Mouse (Mus musculus): ENCODE measurements around the gene Hydin. TPM values are rescaled to one million over a fixed set of nuclear protein-coding genes. Genes with fewer than 3 reads are reported as not detected.

Hydin gene
- polyA plus RNA-seq, 1 experiment from 2014 or later: 0.89 TPM

GRCm38 (mm10) chr8:110655827-110656226, 389.1 kb downstream of the Hydin start:
- no peaks in the 10 kb centered on the region for H3K9me3 ChIP-seq (replicated peaks)
- H3K27me3 ChIP-seq: no peaks in the 10 kb centered on the region
- no peak overlapping the region for H3K4me2 ChIP-seq (replicated peaks)
- H3K36me3 ChIP-seq: peaks cover 14% of the 10 kb centered on the region
- no peak overlapping the region for H3K27ac ChIP-seq (replicated peaks)
- no peaks in the 10 kb centered on the region for H3K4me1 ChIP-seq
- no peak for ATAC-seq (ENCODE audit: insufficient number of reproducible peaks, low FRiP score, low TSS enrichment, low read depth)
- H3K9ac ChIP-seq: no peak overlapping the region
- WGBS: 72% methylated on average over 1 of the region's 1 CpGs
- no peak overlapping the region for H3K4me3 ChIP-seq (replicated peaks)

- Histone ChIP-seq H3K27me3 (no peaks in the 10 kb centered on the region), H3K4me1 (0 out of 2 replicates have a peak, but pooled peaks cover under 1% of the 10 kb centered on the region), H3K9ac (no peak overlapping the region), H3K4me2 (replicated peaks) (no peak overlapping the region), H3K4me3 (replicated peaks) (no peak overlapping the region), H3K27ac (replicated peaks) (no peak overlapping the region), H3K36me3 (peaks cover 20% of the 10 kb centered on the region), H3K9me3 (replicated peaks) (no peaks in the 10 kb centered on the region)
- WGBS: 91% methylated on average over 2 of the region's 2 CpGs
- no peak for ATAC-seq (ENCODE audit: insufficient number of reproducible peaks, low FRiP score, low TSS enrichment, low read depth)
Observed at GRCm38 (mm10) chr8:110657661-110658060, 390.9 kb downstream of the Hydin start.

Small RNAs within 50 kb of the gene (microRNA-seq; reads per million reads assigned to microRNA genes)
- gene Gm44489 (ENCODE audit: borderline number of aligned reads) (not detected), gene Gm47306 (ENCODE audit: borderline number of aligned reads) (not detected)

Other genes starting within 250 kb of the Hydin start
- gene Chst4, start 227.2 kb upstream of the Hydin start, polyA plus RNA-seq (2015; fragmentation: Nextera tagmentation; extraction: Ambion mirVana): not detected in 2 replicates
- gene Zfp612, start 187.2 kb upstream of the Hydin start, polyA plus RNA-seq (2015; fragmentation: Nextera tagmentation; extraction: Ambion mirVana): 8.3 and 8.8 TPM in 2 replicates
- not detected in 2 replicates for gene Gm21964, start 165.8 kb upstream of the Hydin start, polyA plus RNA-seq (2015; fragmentation: Nextera tagmentation; extraction: Ambion mirVana)
- not detected in 2 replicates for gene Gm17720, start 164.2 kb upstream of the Hydin start, polyA plus RNA-seq (2015; fragmentation: Nextera tagmentation; extraction: Ambion mirVana)
- gene Calb2, start 98.8 kb upstream of the Hydin start, polyA plus RNA-seq (2015; fragmentation: Nextera tagmentation; extraction: Ambion mirVana): 24.6 and 37.7 TPM in 2 replicates
- 7.5 and 7.9 TPM in 2 replicates for gene Cmtr2, start 51.3 kb upstream of the Hydin start, polyA plus RNA-seq (2015; fragmentation: Nextera tagmentation; extraction: Ambion mirVana)